Mouse (Mus musculus): Measurements from ENCODE around the gene Pmpca. TPM values are rescaled to one million over a fixed set of nuclear protein-coding genes. Genes with fewer than 3 reads are reported as not detected.

Gene Pmpca
- polyA plus RNA-seq, 1 experiment from 2014 or later, result 108 TPM

- Histone ChIP-seq H3K27ac (replicated peaks in 1 of 2; ENCODE audit: control insufficient read depth in 1 of 2, insufficient read depth in 1 of 2, low read depth in 2 of 2, low read length in 2 of 2) (no peak overlapping the region), H3K27me3 (ENCODE audit: control insufficient read depth, insufficient read depth, low read length) (no peaks in the 10 kb centered on the region), H3K9me3 (ENCODE audit: control insufficient read depth, low read length) (no peaks in the 10 kb centered on the region), H3K4me3 (ENCODE audit: control insufficient read depth in 1 of 2, insufficient read depth in 1 of 2, low read depth in 1 of 2, low read length in 2 of 2) (no peak overlapping the region), H3K4me1 (ENCODE audit: control insufficient read depth in 2 of 2, insufficient read depth in 2 of 2, low read length in 2 of 2) (peaks cover 0 to 4% of the 10 kb centered on the region in 2 experiments; a peak in 1 of 4 replicates), H3K36me3 (ENCODE audit: control insufficient read depth, insufficient read depth, low read length) (peaks cover 94% of the 10 kb centered on the region), H3K9ac (ENCODE audit: low read length) (no peak overlapping the region), H3K4me2 (ENCODE audit: low read length) (no peak overlapping the region)
- 88% methylated on average over 7 of the region's 7 CpGs for WGBS
- no peak for ATAC-seq (ENCODE audit: insufficient number of reproducible peaks, insufficient read depth, low FRiP score, low read depth)
These were observed 45.8 kb downstream of the Pmpca start for GRCm38 (mm10) chr2:26434791-26435572.

- Histone ChIP-seq H3K4me1 (ENCODE audit: control insufficient read depth in 2 of 2, insufficient read depth in 2 of 2, low read length in 2 of 2) (peaks cover 0 to 4% of the 10 kb centered on the region in 2 experiments; a peak in 1 of 4 replicates), H3K9me3 (ENCODE audit: control insufficient read depth, low read length) (no peaks in the 10 kb centered on the region), H3K36me3 (ENCODE audit: control insufficient read depth, insufficient read depth, low read length) (peaks cover 93% of the 10 kb centered on the region)
These were observed 48.1 kb downstream of the Pmpca start for GRCm38 (mm10) chr2:26437221-26437620.

GRCm38 (mm10) chr2:26438373-26438772, 49.2 kb downstream of the Pmpca start:
- no peaks in the 10 kb centered on the region for H3K9me3 ChIP-seq (ENCODE audit: control insufficient read depth, low read length)
- WGBS, result 85% methylated on average over 7 of the region's 7 CpGs
- peaks cover 81% of the 10 kb centered on the region for H3K36me3 ChIP-seq (ENCODE audit: control insufficient read depth, insufficient read depth, low read length)
- no peak overlapping the region for H3K4me2 ChIP-seq (ENCODE audit: low read length)
- no peaks in the 10 kb centered on the region for H3K27me3 ChIP-seq (ENCODE audit: control insufficient read depth, insufficient read depth, low read length)
- H3K4me1 ChIP-seq (ENCODE audit: control insufficient read depth in 2 of 2, insufficient read depth in 2 of 2, low read length in 2 of 2), result peaks cover 0 to 9% of the 10 kb centered on the region in 2 experiments; a peak in 2 of 4 replicates
- no peak overlapping the region for H3K9ac ChIP-seq (ENCODE audit: low read length)
- H3K4me3 ChIP-seq (ENCODE audit: control insufficient read depth in 1 of 2, insufficient read depth in 1 of 2, low read depth in 1 of 2, low read length in 2 of 2), result no peak overlapping the region
- H3K27ac ChIP-seq (replicated peaks in 1 of 2; ENCODE audit: control insufficient read depth in 1 of 2, insufficient read depth in 1 of 2, low read depth in 2 of 2, low read length in 2 of 2), result no peak overlapping the region
- ATAC-seq (ENCODE audit: insufficient number of reproducible peaks, insufficient read depth, low FRiP score, low read depth), result no peak

More at GRCm38 (mm10) chr2:26437221-26437620, 48.1 kb downstream of the Pmpca start:
- no peak overlapping the region for H3K4me3 ChIP-seq (ENCODE audit: control insufficient read depth in 1 of 2, insufficient read depth in 1 of 2, low read depth in 1 of 2, low read length in 2 of 2)
- no peak overlapping the region for H3K9ac ChIP-seq (ENCODE audit: low read length)
- H3K27ac ChIP-seq (replicated peaks in 1 of 2; ENCODE audit: control insufficient read depth in 1 of 2, insufficient read depth in 1 of 2, low read depth in 2 of 2, low read length in 2 of 2), result no peak overlapping the region
- no peak for ATAC-seq (ENCODE audit: insufficient number of reproducible peaks, insufficient read depth, low FRiP score, low read depth)
- WGBS, result 54% methylated on average over 4 of the region's 4 CpGs
- H3K27me3 ChIP-seq (ENCODE audit: control insufficient read depth, insufficient read depth, low read length), result no peaks in the 10 kb centered on the region
- no peak overlapping the region for H3K4me2 ChIP-seq (ENCODE audit: low read length)

DNA sequence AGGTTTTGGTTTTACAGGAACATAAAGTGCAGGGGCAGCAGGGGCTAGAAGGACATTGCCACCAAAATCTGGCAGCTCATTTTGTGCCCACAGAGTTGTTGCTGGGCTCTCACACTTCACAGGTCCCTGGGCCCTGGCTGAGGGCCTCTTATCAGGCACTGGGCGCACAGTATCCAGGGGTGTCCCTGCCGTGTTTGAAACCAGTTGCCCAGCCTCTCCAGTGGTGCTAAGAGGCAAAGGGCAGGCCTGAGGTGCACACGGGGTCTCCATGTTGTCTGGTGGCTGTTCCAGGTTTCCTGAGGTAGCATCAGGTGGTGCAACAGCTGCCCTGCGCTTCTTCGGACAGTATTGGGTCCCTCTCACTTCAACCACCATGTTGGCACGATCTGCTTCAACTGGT, 50.5 kb downstream of the Pmpca start:
- no peak overlapping the region for H3K9ac ChIP-seq (ENCODE audit: low read length)
- no peaks in the 10 kb centered on the region for H3K27me3 ChIP-seq (ENCODE audit: control insufficient read depth, insufficient read depth, low read length)
- no peaks in the 10 kb centered on the region for H3K9me3 ChIP-seq (ENCODE audit: control insufficient read depth, low read length)
- 86% methylated on average over 6 of the region's 6 CpGs for WGBS
- H3K4me2 ChIP-seq (ENCODE audit: low read length), result no peak overlapping the region
- no peak for ATAC-seq (ENCODE audit: insufficient number of reproducible peaks, insufficient read depth, low FRiP score, low read depth)
- no peak overlapping the region for H3K4me3 ChIP-seq (ENCODE audit: control insufficient read depth in 1 of 2, insufficient read depth in 1 of 2, low read depth in 1 of 2, low read length in 2 of 2)
- H3K27ac ChIP-seq (replicated peaks in 1 of 2; ENCODE audit: control insufficient read depth in 1 of 2, insufficient read depth in 1 of 2, low read depth in 2 of 2, low read length in 2 of 2), result no peak overlapping the region
- peaks cover 68% of the 10 kb centered on the region for H3K36me3 ChIP-seq (ENCODE audit: control insufficient read depth, insufficient read depth, low read length)
- H3K4me1 ChIP-seq (ENCODE audit: control insufficient read depth in 2 of 2, insufficient read depth in 2 of 2, low read length in 2 of 2), result peaks cover 0 to 18% of the 10 kb centered on the region in 2 experiments; a peak in 2 of 4 replicates

GRCm38 (mm10) chr2:26441261-26441660, 52.1 kb downstream of the Pmpca start:
- peaks cover 52% of the 10 kb centered on the region for H3K36me3 ChIP-seq (ENCODE audit: control insufficient read depth, insufficient read depth, low read length)
- no peak overlapping the region for H3K9ac ChIP-seq (ENCODE audit: low read length)
- no peak overlapping the region for H3K4me3 ChIP-seq (ENCODE audit: control insufficient read depth in 1 of 2, insufficient read depth in 1 of 2, low read depth in 1 of 2, low read length in 2 of 2)
- no peak for ATAC-seq (ENCODE audit: insufficient number of reproducible peaks, insufficient read depth, low FRiP score, low read depth)
- no peaks in the 10 kb centered on the region for H3K27me3 ChIP-seq (ENCODE audit: control insufficient read depth, insufficient read depth, low read length)
- whole genome bisulfite sequencing, result 88% methylated on average over 4 of the region's 4 CpGs
- H3K4me1 ChIP-seq (ENCODE audit: control insufficient read depth in 2 of 2, insufficient read depth in 2 of 2, low read length in 2 of 2), result peaks cover 0 to 19% of the 10 kb centered on the region in 2 experiments; a peak in 2 of 4 replicates
- no peak overlapping the region for H3K27ac ChIP-seq (replicated peaks in 1 of 2; ENCODE audit: control insufficient read depth in 1 of 2, insufficient read depth in 1 of 2, low read depth in 2 of 2, low read length in 2 of 2)
- H3K9me3 ChIP-seq (ENCODE audit: control insufficient read depth, low read length), result no peaks in the 10 kb centered on the region
- H3K4me2 ChIP-seq (ENCODE audit: low read length), result no peak overlapping the region

DNA sequence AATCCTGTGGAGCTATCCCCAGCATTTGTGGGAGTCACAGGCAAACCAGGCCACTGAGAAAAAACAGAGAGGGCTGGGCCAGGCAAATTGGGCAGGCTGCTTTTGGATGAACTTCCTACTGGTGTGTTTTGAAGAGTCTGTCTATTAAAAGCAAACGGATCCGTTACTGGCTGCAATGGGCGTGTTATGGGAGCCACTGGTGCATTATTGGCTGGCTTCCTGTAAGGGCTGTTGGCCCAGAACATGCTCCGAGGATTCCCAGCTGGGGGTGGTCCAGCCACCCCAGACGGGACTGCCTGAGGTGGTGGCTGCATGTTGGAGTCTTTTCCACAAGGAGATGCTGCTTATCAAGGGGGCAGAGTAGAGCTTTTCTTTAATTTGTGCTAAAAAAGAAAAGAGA, 52.5 kb downstream of the Pmpca start:
- Histone ChIP-seq H3K4me2 (ENCODE audit: low read length) (no peak overlapping the region), H3K9ac (ENCODE audit: low read length) (no peak overlapping the region), H3K9me3 (ENCODE audit: control insufficient read depth, low read length) (no peaks in the 10 kb centered on the region), H3K4me3 (ENCODE audit: control insufficient read depth in 1 of 2, insufficient read depth in 1 of 2, low read depth in 1 of 2, low read length in 2 of 2) (no peak overlapping the region), H3K27me3 (ENCODE audit: control insufficient read depth, insufficient read depth, low read length) (no peaks in the 10 kb centered on the region), H3K27ac (replicated peaks in 1 of 2; ENCODE audit: control insufficient read depth in 1 of 2, insufficient read depth in 1 of 2, low read depth in 2 of 2, low read length in 2 of 2) (no peak overlapping the region), H3K36me3 (ENCODE audit: control insufficient read depth, insufficient read depth, low read length) (peaks cover 51% of the 10 kb centered on the region), H3K4me1 (ENCODE audit: control insufficient read depth in 2 of 2, insufficient read depth in 2 of 2, low read length in 2 of 2) (peaks cover 2 to 23% of the 10 kb centered on the region in 2 experiments)
- WGBS, result 65% methylated on average over 5 of the region's 5 CpGs
- ATAC-seq (ENCODE audit: insufficient number of reproducible peaks, insufficient read depth, low FRiP score, low read depth), result no peak

DNA sequence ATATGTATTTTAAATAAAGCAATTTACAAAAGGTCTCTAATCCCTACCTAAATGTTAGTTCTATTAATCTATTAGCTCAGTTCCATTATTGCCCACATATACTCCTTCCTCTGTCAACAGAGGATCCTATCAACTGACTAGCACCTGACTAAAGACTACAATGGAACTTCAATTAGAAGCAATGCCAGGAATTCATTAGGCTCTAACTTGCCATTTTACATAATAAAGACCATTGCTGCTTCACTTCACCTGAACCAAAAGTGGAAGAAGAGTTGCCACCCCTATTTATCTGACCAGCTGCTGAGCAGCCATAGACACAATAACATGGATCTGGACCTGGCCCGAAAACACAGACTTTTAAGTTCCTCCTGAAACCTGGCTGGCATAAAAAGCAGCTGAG, 53.7 kb downstream of the Pmpca start:
- no peak overlapping the region for H3K9ac ChIP-seq (ENCODE audit: low read length)
- H3K4me1 ChIP-seq (ENCODE audit: control insufficient read depth in 2 of 2, insufficient read depth in 2 of 2, low read length in 2 of 2), result peaks cover 8 to 30% of the 10 kb centered on the region in 2 experiments
- H3K9me3 ChIP-seq (ENCODE audit: control insufficient read depth, low read length), result no peaks in the 10 kb centered on the region
- H3K4me2 ChIP-seq (ENCODE audit: low read length), result no peak overlapping the region
- 88% methylated on average over 1 of the region's 1 CpGs for WGBS
- H3K36me3 ChIP-seq (ENCODE audit: control insufficient read depth, insufficient read depth, low read length), result peaks cover 41% of the 10 kb centered on the region
- ATAC-seq (ENCODE audit: insufficient number of reproducible peaks, insufficient read depth, low FRiP score, low read depth), result no peak
- no peak overlapping the region for H3K4me3 ChIP-seq (ENCODE audit: control insufficient read depth in 1 of 2, insufficient read depth in 1 of 2, low read depth in 1 of 2, low read length in 2 of 2)
- no peaks in the 10 kb centered on the region for H3K27me3 ChIP-seq (ENCODE audit: control insufficient read depth, insufficient read depth, low read length)
- no peak overlapping the region for H3K27ac ChIP-seq (replicated peaks in 1 of 2; ENCODE audit: control insufficient read depth in 1 of 2, insufficient read depth in 1 of 2, low read depth in 2 of 2, low read length in 2 of 2)
